Mouse (Mus musculus) bone marrow macrophage, adult 2 months (primary cell): ENCODE data around the gene Gtf2ird2. TPM values are rescaled to one million over a fixed set of nuclear protein-coding genes. Genes with fewer than 3 reads are reported as not detected.

Experiments
- H3K27ac ChIP-seq: 2 replicates; pipeline ENCODE4 v1.5.1; 2012; ENCODE audit warnings: low read depth, low read length; ENCODE audit not compliant: insufficient read depth
- H3K4me1 ChIP-seq: 2 replicates; pipeline ENCODE4 v1.6.1; 2012; ENCODE audit warnings: low read length; ENCODE audit not compliant: control insufficient read depth, insufficient read depth
- H3K4me3 ChIP-seq: 2 replicates; pipeline ENCODE4 v1.5.1; 2012; ENCODE audit warnings: mild to moderate bottlenecking, low read length, moderate library complexity; ENCODE audit not compliant: insufficient read depth
- CTCF ChIP-seq: IDR thresholded peaks from 2 replicates; pipeline ENCODE4 v1.5.1; 2012; ENCODE audit warnings: low read depth, mild to moderate bottlenecking, low read length, moderate library complexity
- POLR2A ChIP-seq: IDR thresholded peaks from 2 replicates; pipeline ENCODE4 v1.6.1; 2012; ENCODE audit warnings: mild to moderate bottlenecking, low read depth, low read length, borderline replicate concordance
- polyA plus RNA-seq: library from polyadenylated mRNA; stranded (reverse); fragments of >200 nt; gene quantifications from 2 replicates; pipeline ENCODE4 v1.2.4, GENCODE M21; 2012; ENCODE audit not compliant: missing spikeins, insufficient read depth, insufficient read length

Gtf2ird2 gene
- polyA plus RNA-seq, 1 experiment = 5.5 TPM

- Histone ChIP-seq H3K4me1 (0 out of 2 replicates have a peak, but pooled peaks cover 2% of the 10 kb centered on the region), H3K4me3 (no peak overlapping the region), H3K27ac (no peak overlapping the region)
- TF ChIP-seq CTCF = no peak
- no peak for TF ChIP-seq POLR2A
These were observed 60.0 kb downstream of the Gtf2ird2 start for GRCm38 (mm10) chr5:134243661-134244436.

GRCm38 (mm10) chr5:134244890-134245289 is 61.1 kb downstream of the Gtf2ird2 start:
- no peak overlapping the region for H3K4me3 ChIP-seq
- TF ChIP-seq CTCF (no peak), POLR2A (no peak)
- no peak overlapping the region for H3K27ac ChIP-seq
- 0 out of 2 replicates have a peak, but pooled peaks cover 2% of the 10 kb centered on the region for H3K4me1 ChIP-seq

GRCm38 (mm10) chr5:134246146-134246545 is 62.3 kb downstream of the Gtf2ird2 start:
- H3K4me1 ChIP-seq = 0 out of 2 replicates have a peak, but pooled peaks cover 2% of the 10 kb centered on the region
- no peak overlapping the region for H3K4me3 ChIP-seq
- H3K27ac ChIP-seq = no peak overlapping the region
- TF ChIP-seq CTCF (no peak), POLR2A (no peak)

- Histone ChIP-seq H3K4me3 (no peak overlapping the region), H3K4me1 (0 out of 2 replicates have a peak, but pooled peaks cover 2% of the 10 kb centered on the region), H3K27ac (no peak overlapping the region)
- no peak for TF ChIP-seq CTCF
- TF ChIP-seq POLR2A = no peak
These were observed 64.9 kb downstream of the Gtf2ird2 start for GRCm38 (mm10) chr5:134248608-134249244.

- Histone ChIP-seq H3K4me1 (0 out of 2 replicates have a peak, but pooled peaks cover 2% of the 10 kb centered on the region), H3K4me3 (no peak overlapping the region), H3K27ac (no peak overlapping the region)
- TF ChIP-seq CTCF (no peak), POLR2A (no peak)
These were observed 65.4 kb downstream of the Gtf2ird2 start for GRCm38 (mm10) chr5:134249245-134249649.

GRCm38 (mm10) chr5:134250601-134251000 is 66.8 kb downstream of the Gtf2ird2 start:
- H3K27ac ChIP-seq = no peak overlapping the region
- H3K4me3 ChIP-seq = no peak overlapping the region
- TF ChIP-seq POLR2A (no peak), CTCF (no peak)
- H3K4me1 ChIP-seq = 0 out of 2 replicates have a peak, but pooled peaks cover 2% of the 10 kb centered on the region

GRCm38 (mm10) chr5:134251083-134251482 is 67.3 kb downstream of the Gtf2ird2 start:
- no peak overlapping the region for H3K4me3 ChIP-seq
- 0 out of 2 replicates have a peak, but pooled peaks cover 2% of the 10 kb centered on the region for H3K4me1 ChIP-seq
- no peak for TF ChIP-seq POLR2A
- TF ChIP-seq CTCF = no peak
- H3K27ac ChIP-seq = no peak overlapping the region

- no peak for TF ChIP-seq CTCF
- no peak for TF ChIP-seq POLR2A
- Histone ChIP-seq H3K4me3 (no peak overlapping the region), H3K27ac (no peak overlapping the region), H3K4me1 (peaks cover 13% of the 10 kb centered on the region)
These were observed 70.0 kb downstream of the Gtf2ird2 start for GRCm38 (mm10) chr5:134253806-134254205.

GRCm38 (mm10) chr5:134255294-134255693 is 71.5 kb downstream of the Gtf2ird2 start:
- H3K4me3 ChIP-seq = no peak overlapping the region
- H3K27ac ChIP-seq = no peak overlapping the region
- peaks cover 19% of the 10 kb centered on the region for H3K4me1 ChIP-seq
- TF ChIP-seq CTCF (no peak), POLR2A (no peak)

GRCm38 (mm10) chr5:134257349-134258031 is 73.7 kb downstream of the Gtf2ird2 start:
- 0 out of 2 replicates have a peak overlapping the region, but pooled peaks have one; percentile 42 for H3K27ac ChIP-seq
- H3K4me3 ChIP-seq = no peak overlapping the region
- peaks cover 19% of the 10 kb centered on the region for H3K4me1 ChIP-seq
- TF ChIP-seq POLR2A = no peak
- TF ChIP-seq CTCF = no peak

GRCm38 (mm10) chr5:134258395-134258794 is 74.6 kb downstream of the Gtf2ird2 start:
- TF ChIP-seq POLR2A (no peak), CTCF (no peak)
- Histone ChIP-seq H3K4me3 (no peak overlapping the region), H3K27ac (peak overlapping the region; percentile 51)

More at GRCm38 (mm10) chr5:134258395-134258794, 74.6 kb downstream of the Gtf2ird2 start:
- peaks cover 19% of the 10 kb centered on the region for H3K4me1 ChIP-seq
